Mouse (Mus musculus) cerebellum, postnatal 10 days (tissue): ENCODE measurements at regions not wholly inside any gene's neighbourhood (a gene's known extent, or its start where the extent isn't known, plus 50 kb on each side); places are given as distances from the start of the nearest gene placed in this dataset.

Source experiments
- DNase-seq, 2 experiments: peaks; one replicate each; pipeline ENCODE4 v3.0.0; 2021; ENCODE audit warnings: mixed read lengths in 2 of 2

- DNase-seq: peak; percentile 79 to 81
These were observed 4154.0 kb downstream of the 9330182O14Rik start for GRCm38 (mm10) chr15:44288181-44288580.

- DNase-seq: peak; percentile 64 to 67
These were observed 4154.5 kb downstream of the 9330182O14Rik start for GRCm38 (mm10) chr15:44288704-44289103.

GRCm38 (mm10) chr15:44301491-44301890, 4167.3 kb downstream of the 9330182O14Rik start:
- DNase-seq: no peak

- no peak for DNase-seq
These were observed 4176.7 kb downstream of the 9330182O14Rik start for GRCm38 (mm10) chr15:44310888-44311287.

- no peak for DNase-seq
These were observed 4179.1 kb downstream of the 9330182O14Rik start for GRCm38 (mm10) chr15:44313294-44313693.
